Mouse (Mus musculus): Measurements from ENCODE around the gene Gpx1.
A peak's percentile ranks its signal among the peaks of the same experiment; 100 is the strongest.
"Not testable (repeated sequence)": the region's sequence is repeated elsewhere in the genome, so short reads cannot be mapped to it uniquely, and the experiment has no call there.

Gpx1 gene

GRCm38 (mm10) chr9:108338886-108339781, at the start of gene Gpx1:
TSS of gene Gpx1 (plus strand) at chr9:108338903.
- peak; percentile 92 for DNase-seq (ENCODE audit: low spot score)

DNA sequence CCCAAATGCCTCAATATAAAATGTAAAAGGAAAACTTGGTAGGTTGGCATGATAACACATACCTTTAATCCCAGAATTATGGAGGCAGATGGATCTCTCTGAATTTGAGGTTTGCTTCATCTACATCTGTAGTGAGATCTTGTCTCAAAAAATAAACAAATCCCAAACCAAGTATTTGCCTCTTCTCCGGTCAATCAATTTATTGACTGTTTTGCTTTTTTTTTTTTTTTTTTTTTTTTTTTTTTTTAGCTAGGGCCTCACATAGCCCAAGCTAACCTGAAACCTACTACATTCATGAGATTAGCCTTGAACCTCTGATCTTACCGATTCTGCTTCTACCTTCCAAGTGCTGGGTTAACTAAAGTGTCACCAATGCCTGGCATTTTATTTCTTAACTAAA, 49.4 kb upstream of the Gpx1 start:
- no peak for DNase-seq (ENCODE audit: low spot score)

- DNase-seq (ENCODE audit: low spot score): peak; percentile 88
Observed at GRCm38 (mm10) chr9:108290016-108290750, 48.5 kb upstream of the Gpx1 start, which contains the start of gene Nicn1. TSS of gene Nicn1 (plus strand) at chr9:108290429.

- DNase-seq (ENCODE audit: low spot score): no peak
Observed at GRCm38 (mm10) chr9:108290773-108291172, 47.9 kb upstream of the Gpx1 start.

- DNase-seq (ENCODE audit: low spot score): no peak
Observed at GRCm38 (mm10) chr9:108296453-108297355, 42.0 kb upstream of the Gpx1 start, which contains the start of gene Amt. TSS of gene Amt (plus strand) at chr9:108296853.

DNA sequence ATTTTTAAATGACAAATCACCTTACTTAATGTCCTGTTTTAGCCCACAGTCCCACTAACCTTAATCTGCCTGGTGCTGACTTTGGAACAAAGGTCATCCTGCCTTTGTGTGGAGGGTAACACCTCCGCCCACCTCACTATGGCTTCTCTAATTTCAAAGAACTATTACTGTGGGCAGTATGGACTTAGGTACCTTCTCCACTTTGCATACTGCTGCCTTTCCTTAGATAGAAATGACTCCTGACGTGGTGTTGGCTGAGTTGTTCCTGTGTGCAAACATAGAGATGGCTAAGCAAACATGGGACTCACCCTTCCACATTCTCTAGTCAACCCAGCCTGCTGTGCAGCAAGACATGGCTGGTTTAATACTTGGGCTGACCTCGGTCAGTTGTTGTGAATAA, 36.9 kb upstream of the Gpx1 start:
- DNase-seq (ENCODE audit: low spot score): no peak

GRCm38 (mm10) chr9:108304716-108305115, 34.0 kb upstream of the Gpx1 start:
- DNase-seq (ENCODE audit: low spot score): no peak

GRCm38 (mm10) chr9:108305170-108305569, 33.5 kb upstream of the Gpx1 start:
- DNase-seq (ENCODE audit: low spot score): no peak

- peak; percentile 99 for DNase-seq (ENCODE audit: low spot score)
Observed at GRCm38 (mm10) chr9:108305629-108306520, 32.8 kb upstream of the Gpx1 start, which contains the start of the genes Rhoa and Tcta. TSS of gene Rhoa (plus strand) at chr9:108306129. TSS of gene Tcta (minus strand) at chr9:108306160.

- peak; percentile 65 for DNase-seq (ENCODE audit: low spot score)
Observed at GRCm38 (mm10) chr9:108306571-108306980, 32.1 kb upstream of the Gpx1 start.

GRCm38 (mm10) chr9:108307021-108307807, 31.5 kb upstream of the Gpx1 start:
- DNase-seq (ENCODE audit: low spot score): no peak

DNA sequence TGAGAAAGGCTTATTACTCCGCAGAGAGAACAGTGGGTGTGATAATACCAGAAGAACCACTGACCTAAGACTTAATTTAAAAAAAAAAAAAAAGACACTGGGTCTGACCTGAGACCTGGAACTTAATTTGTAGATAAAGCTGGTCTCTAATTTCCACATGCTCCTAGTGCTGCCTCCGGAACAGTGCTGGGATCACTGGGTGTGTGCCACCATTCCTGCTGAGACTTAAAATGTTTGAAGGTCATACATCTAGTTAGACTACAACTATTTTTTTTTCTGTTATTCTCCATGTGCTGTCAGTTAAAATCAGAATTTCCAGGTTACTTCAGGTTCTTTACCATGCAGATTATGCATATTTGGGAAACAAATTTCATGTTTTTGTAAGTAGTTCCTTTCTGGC, 30.6 kb upstream of the Gpx1 start:
- DNase-seq (ENCODE audit: low spot score): no peak

- DNase-seq (ENCODE audit: low spot score): no peak
Observed at GRCm38 (mm10) chr9:108317572-108317971, 21.1 kb upstream of the Gpx1 start.

- no peak for DNase-seq (ENCODE audit: low spot score)
Observed at GRCm38 (mm10) chr9:108318462-108318861, 20.2 kb upstream of the Gpx1 start.

GRCm38 (mm10) chr9:108322054-108322453, 16.6 kb upstream of the Gpx1 start:
- not testable (repeated sequence) for DNase-seq (ENCODE audit: low spot score)

DNA sequence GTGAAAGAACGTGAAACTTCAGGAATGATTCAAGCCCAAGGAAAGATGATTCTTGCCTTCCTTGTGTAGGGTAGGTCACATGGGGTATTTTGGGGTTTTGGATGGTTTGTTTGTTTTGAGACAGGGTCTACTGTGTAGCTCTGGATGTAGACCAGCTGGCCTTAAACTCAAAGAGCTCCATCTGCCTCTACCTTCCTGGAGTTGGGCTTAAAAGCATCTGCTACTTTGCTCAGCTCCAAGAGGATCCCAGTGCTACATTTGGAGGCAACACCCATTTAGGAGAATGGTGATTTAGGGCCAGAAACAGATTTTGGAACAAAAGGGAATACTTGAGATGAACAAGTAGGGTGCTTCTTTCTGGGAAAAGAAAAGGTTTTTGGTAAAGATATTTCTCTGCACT, 13.9 kb upstream of the Gpx1 start:
- no peak for DNase-seq (ENCODE audit: low spot score)

DNA sequence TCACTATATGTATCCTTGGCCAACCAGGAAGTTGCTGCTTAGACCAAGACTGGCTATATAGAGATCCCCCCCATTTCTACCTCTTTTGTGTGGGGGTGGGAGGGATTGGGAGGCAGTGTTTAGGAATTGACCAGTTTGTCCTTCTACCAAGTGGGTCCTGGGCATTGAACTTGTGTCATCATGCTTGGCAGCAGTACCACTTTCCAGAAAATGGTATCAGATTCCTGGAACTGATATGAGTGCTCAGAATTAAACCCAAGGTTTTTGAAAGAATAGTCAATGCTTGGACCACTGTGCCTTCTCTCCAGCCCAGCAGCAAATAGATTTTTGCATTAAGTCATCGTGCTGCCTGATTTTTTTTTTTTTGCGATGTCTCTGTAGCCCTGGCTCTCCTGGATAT, 12.9 kb upstream of the Gpx1 start:
- DNase-seq (ENCODE audit: low spot score): no peak

DNA sequence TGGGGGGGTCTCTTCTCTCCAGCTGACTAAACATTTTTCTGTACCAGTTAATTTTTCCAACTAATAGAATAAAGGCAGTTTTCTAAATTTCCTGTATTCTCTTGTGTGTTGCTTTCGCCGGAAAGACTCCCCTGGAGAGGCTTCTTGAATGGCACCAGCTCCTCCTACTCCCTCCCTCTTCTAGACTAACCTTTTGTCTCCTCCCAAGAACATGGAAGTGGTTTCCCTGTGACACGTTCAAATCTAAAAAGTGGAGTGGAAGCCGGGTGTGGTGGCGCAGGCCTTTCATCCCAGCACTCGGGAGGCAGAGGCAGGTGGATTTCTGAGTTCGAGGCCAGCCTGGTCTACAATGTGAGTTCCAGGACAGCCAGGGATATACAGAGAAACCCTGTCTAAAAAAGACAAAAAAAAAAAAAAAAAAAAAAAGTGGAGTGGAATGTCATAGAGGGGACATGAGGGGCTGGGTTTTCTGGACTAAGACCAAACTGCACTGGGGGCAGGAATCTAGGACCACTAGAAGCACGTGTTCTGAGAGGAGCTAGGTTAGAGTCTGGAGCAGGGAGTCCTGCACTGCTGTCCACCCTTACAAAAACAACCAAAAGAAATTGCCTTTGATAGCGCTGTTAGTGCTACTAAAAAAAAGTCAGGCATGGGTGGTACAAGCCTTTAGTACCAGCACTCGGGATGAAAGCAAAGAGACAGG, 704 bp upstream of the Gpx1 start:
- no peak for DNase-seq (ENCODE audit: low spot score)

GRCm38 (mm10) chr9:108338551-108338885, 185 bp upstream of the Gpx1 start:
- no peak for DNase-seq (ENCODE audit: low spot score)
